Mouse (Mus musculus): ENCODE measurements around the gene Hivep3.

- no peak for TF ChIP-seq CTCF (conservative IDR thresholded peaks at IDR 0.05; ENCODE audit: low read length)
- no peak for TF ChIP-seq NANOG (IDR thresholded peaks at IDR 0.05; ENCODE audit: borderline replicate concordance, low read length)
Measured at GRCm38 (mm10) chr4:119979918-119980317, 246.3 kb downstream of the Hivep3 start.
